Mouse (Mus musculus) forebrain, embryonic 14.5 days (tissue): ENCODE results near the gene Epyc. TPM values are rescaled to one million over a fixed set of nuclear protein-coding genes. Genes with fewer than 3 reads are reported as not detected.

Experiments used
- ATAC-seq: fragments of 200-750 bp; cut with Nextera tagmentation; 2 replicates; pipeline ENCODE4 v1.8.0; 2017; ENCODE audit warnings: mild to moderate bottlenecking, moderate library complexity
- DNase-seq: peaks from one replicate; pipeline ENCODE4 v3.0.0-alpha.2; 2015; ENCODE audit warnings: low spot score
- H3K27ac ChIP-seq: fragments of 300-500 bp; sonication (generic); 2 replicates; pipeline ENCODE4 v1.5.1; 2014; ENCODE audit warnings: low read depth, mild to moderate bottlenecking, control low read depth, low read length, moderate library complexity
- H3K27me3 ChIP-seq: fragments of 300-500 bp; sonication (generic); replicated peaks from 2 replicates; pipeline ENCODE4 v1.6.1; 2014; ENCODE audit warnings: low read length, control low read depth, mixed read lengths; ENCODE audit not compliant: control insufficient read depth, insufficient read depth
- H3K36me3 ChIP-seq: fragments of 300-500 bp; sonication (generic); 2 replicates; pipeline ENCODE4 v1.6.1; 2014; ENCODE audit warnings: low read length, control low read depth; ENCODE audit not compliant: control insufficient read depth, insufficient read depth
- H3K4me1 ChIP-seq: fragments of 300-500 bp; sonication (generic); 2 replicates; pipeline ENCODE4 v1.6.1; 2014; ENCODE audit warnings: antibody characterized with exemption, low read length, control low read depth; ENCODE audit not compliant: control insufficient read depth, insufficient read depth
- H3K4me2 ChIP-seq: fragments of 300-500 bp; sonication (generic); 2 replicates; pipeline ENCODE4 v1.6.1; 2014; ENCODE audit warnings: mild to moderate bottlenecking, control low read depth, low read length
- H3K4me3 ChIP-seq: fragments of 300-500 bp; sonication (generic); 2 replicates; pipeline ENCODE4 v1.5.1; 2014; ENCODE audit warnings: low read depth, low read length, control low read depth
- H3K9ac ChIP-seq: fragments of 300-500 bp; sonication (generic); 2 replicates; pipeline ENCODE4 v1.6.1; 2014; ENCODE audit warnings: mild to moderate bottlenecking, low read length, control low read depth, moderate library complexity
- H3K9me3 ChIP-seq: fragments of 300-500 bp; sonication (generic); replicated peaks from 2 replicates; pipeline ENCODE4 v1.6.1; 2016; ENCODE audit warnings: low read length, control low read depth, mixed read lengths; ENCODE audit not compliant: control insufficient read depth
- WGBS: fragments of 180-500 bp; shearing (Covaris S2); extraction: QIAGEN DNeasy Blood & Tissue Kit; methylation state at CpG from one replicate; pipeline ENCODE4 v1.1.7; 2014; 5-methylcytosine and 5-hydroxymethylcytosine counted together
- polyA plus RNA-seq: library from polyadenylated mRNA; unstranded; fragments of >200 nt; fragmentation: Nextera tagmentation; extraction: Ambion mirVana; gene quantifications from 2 replicates; pipeline ENCODE4 v1.2.1, GENCODE M21; 2014

Epyc gene
- 0.94 and 1.0 TPM in 2 replicates for polyA plus RNA-seq

GRCm38 (mm10) chr10:97643768-97644167, at the start of gene Epyc:
TSS of gene Epyc (plus strand) at chr10:97644068.
- WGBS = 86% methylated on average over 2 of the region's 2 CpGs
- ATAC-seq = no peak
- Histone ChIP-seq H3K27me3 (no peaks in the 10 kb centered on the region), H3K9me3 (no peaks in the 10 kb centered on the region), H3K4me3 (no peak within 1 kb of the TSS), H3K4me2 (no peak within 1 kb of the TSS), H3K27ac (no peak within 1 kb of the TSS), H3K36me3 (no peaks in the 10 kb centered on the region), H3K9ac (no peak within 1 kb of the TSS), H3K4me1 (no peaks in the 10 kb centered on the region)
- DNase-seq = no peak

GRCm38 (mm10) chr10:97595680-97596079, 48.2 kb upstream of the Epyc start:
- H3K4me3 ChIP-seq = no peak overlapping the region
- no peak for DNase-seq
- H3K9ac ChIP-seq = no peak overlapping the region
- no peak for ATAC-seq
- whole genome bisulfite sequencing = 83% methylated on average over 1 of the region's 1 CpGs
- no peaks in the 10 kb centered on the region for H3K36me3 ChIP-seq
- no peaks in the 10 kb centered on the region for H3K27me3 ChIP-seq
- H3K27ac ChIP-seq = no peak overlapping the region
- no peak overlapping the region for H3K4me2 ChIP-seq
- H3K4me1 ChIP-seq = no peaks in the 10 kb centered on the region
- H3K9me3 ChIP-seq = no peaks in the 10 kb centered on the region

GRCm38 (mm10) chr10:97601744-97602143, 42.1 kb upstream of the Epyc start:
- no peak overlapping the region for H3K9ac ChIP-seq
- no peak for ATAC-seq

GRCm38 (mm10) chr10:97603256-97603655, 40.6 kb upstream of the Epyc start:
- ATAC-seq (no peak), DNase-seq (no peak)
- no peak overlapping the region for H3K27ac ChIP-seq
- H3K9me3 ChIP-seq = no peaks in the 10 kb centered on the region
- no peak overlapping the region for H3K4me2 ChIP-seq
- no peak overlapping the region for H3K9ac ChIP-seq
- H3K36me3 ChIP-seq = no peaks in the 10 kb centered on the region
- no peaks in the 10 kb centered on the region for H3K27me3 ChIP-seq
- H3K4me3 ChIP-seq = no peak overlapping the region
- H3K4me1 ChIP-seq = no peaks in the 10 kb centered on the region

More at GRCm38 (mm10) chr10:97601744-97602143, 42.1 kb upstream of the Epyc start:
- Histone ChIP-seq H3K4me2 (no peak overlapping the region), H3K27ac (no peak overlapping the region), H3K27me3 (no peaks in the 10 kb centered on the region), H3K4me3 (no peak overlapping the region), H3K4me1 (no peaks in the 10 kb centered on the region), H3K9me3 (no peaks in the 10 kb centered on the region), H3K36me3 (no peaks in the 10 kb centered on the region)
- no peak for DNase-seq
- WGBS = 87% methylated on average over 4 of the region's 4 CpGs

- Histone ChIP-seq H3K4me1 (no peaks in the 10 kb centered on the region), H3K4me2 (no peak within 1 kb of the TSS), H3K36me3 (no peaks in the 10 kb centered on the region), H3K9me3 (no peaks in the 10 kb centered on the region), H3K4me3 (no peak within 1 kb of the TSS), H3K27me3 (no peaks in the 10 kb centered on the region), H3K9ac (no peak within 1 kb of the TSS), H3K27ac (no peak within 1 kb of the TSS)
- WGBS = 81% methylated on average over 2 of the region's 2 CpGs
- no peak for ATAC-seq
- DNase-seq = no peak
Observed at GRCm38 (mm10) chr10:97606579-97606978, 37.3 kb upstream of the Epyc start, which contains the start of gene Kera. TSS of gene Kera (plus strand) at chr10:97606879.

GRCm38 (mm10) chr10:97622328-97622727, 21.5 kb upstream of the Epyc start:
- Histone ChIP-seq H3K27ac (no peak overlapping the region), H3K9me3 (no peaks in the 10 kb centered on the region), H3K36me3 (no peaks in the 10 kb centered on the region), H3K4me1 (no peaks in the 10 kb centered on the region), H3K4me3 (no peak overlapping the region), H3K4me2 (no peak overlapping the region), H3K27me3 (no peaks in the 10 kb centered on the region), H3K9ac (no peak overlapping the region)
- no peak for ATAC-seq
- WGBS = 95% methylated on average over 1 of the region's 1 CpGs
- no peak for DNase-seq

GRCm38 (mm10) chr10:97624381-97624780, 19.5 kb upstream of the Epyc start:
- no peaks in the 10 kb centered on the region for H3K27me3 ChIP-seq
- H3K9me3 ChIP-seq = no peaks in the 10 kb centered on the region
- H3K27ac ChIP-seq = no peak overlapping the region
- H3K4me2 ChIP-seq = no peak overlapping the region
- DNase-seq = no peak
- no peak overlapping the region for H3K9ac ChIP-seq
- ATAC-seq = no peak
- no peaks in the 10 kb centered on the region for H3K4me1 ChIP-seq
- WGBS = 94% methylated on average over 2 of the region's 2 CpGs
- H3K36me3 ChIP-seq = no peaks in the 10 kb centered on the region
- H3K4me3 ChIP-seq = no peak overlapping the region

- Histone ChIP-seq H3K9me3 (no peaks in the 10 kb centered on the region), H3K4me1 (no peaks in the 10 kb centered on the region), H3K4me2 (no peak overlapping the region), H3K36me3 (no peaks in the 10 kb centered on the region), H3K27ac (no peak overlapping the region), H3K27me3 (no peaks in the 10 kb centered on the region), H3K9ac (no peak overlapping the region), H3K4me3 (no peak overlapping the region)
- WGBS = 80% methylated on average over 4 of the region's 4 CpGs
- DNase-seq (no peak), ATAC-seq (no peak)
Observed at GRCm38 (mm10) chr10:97625116-97625515, 18.8 kb upstream of the Epyc start.

- Histone ChIP-seq H3K27me3 (no peaks in the 10 kb centered on the region), H3K4me1 (no peaks in the 10 kb centered on the region), H3K9me3 (no peaks in the 10 kb centered on the region), H3K27ac (no peak overlapping the region), H3K4me3 (no peak overlapping the region), H3K36me3 (no peaks in the 10 kb centered on the region), H3K4me2 (no peak overlapping the region), H3K9ac (no peak overlapping the region)
- ATAC-seq (no peak), DNase-seq (no peak)
- WGBS = 93% methylated on average over 1 of the region's 1 CpGs
Observed at GRCm38 (mm10) chr10:97626543-97626942, 17.3 kb upstream of the Epyc start.
